Mouse (Mus musculus): ENCODE results near the gene E330017A01Rik. TPM values are rescaled to one million over a fixed set of nuclear protein-coding genes. Genes with fewer than 3 reads are reported as not detected.
A peak's percentile ranks its signal among the peaks of the same experiment; 100 is the strongest.

The E330017A01Rik gene
- total RNA-seq, 4 experiments from 2014 or later: not detected

GRCm38 (mm10) chr16:58600846-58601245 lies 37.7 kb downstream of the E330017A01Rik start:
- peak; percentile 68 to 78 for DNase-seq (ENCODE audit: low spot score in 2 of 2)

GRCm38 (mm10) chr16:58591299-58591698 lies 47.2 kb downstream of the E330017A01Rik start:
- no peak for DNase-seq (ENCODE audit: low spot score in 2 of 2)

- no peak for DNase-seq (ENCODE audit: low spot score in 2 of 2)
Measured at GRCm38 (mm10) chr16:58589444-58589843, 49.1 kb downstream of the E330017A01Rik start.

Other genes starting within 250 kb of the E330017A01Rik start
- 1 to 10 TPM; 2.4 to 3.5 (median 2.6) TPM for gene Dcbld2, start 230.3 kb downstream of the E330017A01Rik start, total RNA-seq (2022)
- gene St3gal6, start 114.5 kb downstream of the E330017A01Rik start, total RNA-seq (2022): 100 to 1,000 TPM; 147 to 185 (median 164) TPM
- gene Gm813, start 21.8 kb downstream of the E330017A01Rik start, total RNA-seq (2022): not detected
- gene Cpox, start 31.6 kb upstream of the E330017A01Rik start, total RNA-seq (2022): 10 to 100 TPM; 20.6 to 28.8 (median 21.7) TPM
- gene Gpr15, start 80.3 kb upstream of the E330017A01Rik start, total RNA-seq (2022): not detected
- 10 to 100 TPM; 59.0 to 77.0 (median 68.0) TPM for gene Cldnd1, start 89.2 kb upstream of the E330017A01Rik start, total RNA-seq (2022)
- gene Olfr172, start 124.4 kb upstream of the E330017A01Rik start, total RNA-seq (2022): not detected
- not detected for gene Olfr173, start 161.5 kb upstream of the E330017A01Rik start, total RNA-seq (2022)
- gene Olfr175-ps1, start 188.0 kb upstream of the E330017A01Rik start, total RNA-seq (2022): not detected
- gene Olfr177, start 236.0 kb upstream of the E330017A01Rik start, total RNA-seq (2022): not detected

Data from gastrocnemius, adult 8-10 months (tissue).